In genomic region chr1:124031968-124032367, GRCm38 (mm10) we compare ENCODE assay signal across 19 mouse cellular contexts. TPM values are rescaled to one million over a fixed set of nuclear protein-coding genes. Genes with fewer than 3 reads are reported as not detected.
"Had no signal": no experiment of that assay in that cellular context is flagged by ENCODE, and none has a peak within 500 bp of the region (broad histone marks: within the 10 kb centered on the region; RNA-seq: fewer than 3 reads in every experiment).

No protein-coding gene starts in this region.

- ATAC-seq: hindbrain, postnatal 0 days; intestine, embryonic 16.5 days had no signal

- DNase-seq: forebrain, postnatal 0 days; gastrocnemius, postnatal 14 days; gastrocnemius, postnatal 36 days; heart, adult 2 months; heart, postnatal 14 days; heart, postnatal 36 days; kidney, adult 11 months; kidney, adult 2 months; kidney, adult 9 months; kidney, postnatal 14 days; kidney, postnatal 4 days; liver; liver, embryonic 13.5 days had no signal

RNA-seq across cellular contexts. Expression of gene Dpp10, which starts 13.4 kb away (rescaled TPM):
- total RNA-seq: gastrocnemius, postnatal 14 days; heart, adult 2 months; heart, postnatal 36 days; hematopoietic stem cell, adult 5-6 weeks had no signal
- polyA plus RNA-seq: gonadal fat pad, adult 2 months; heart, adult 2 months; heart, postnatal 0 days; liver, embryonic 11.5 days had no signal
